Mouse (Mus musculus) hindbrain, embryonic 11.5 days (tissue): ENCODE measurements around the gene Fbxw17. TPM values are rescaled to one million over a fixed set of nuclear protein-coding genes. Genes with fewer than 3 reads are reported as not detected.
A peak's percentile ranks its signal among the peaks of the same experiment; 100 is the strongest.
"Not testable (repeated sequence)": the region's sequence is repeated elsewhere in the genome, so short reads cannot be mapped to it uniquely, and the experiment has no call there.

ENCODE experiments used
- ATAC-seq: fragments of 200-750 bp; cut with Nextera tagmentation; 2 replicates; pipeline ENCODE4 v1.8.0; 2017; ENCODE audit warnings: mild to moderate bottlenecking, moderate TSS enrichment, moderate library complexity; ENCODE audit not compliant: low FRiP score
- DNase-seq: peaks from one replicate; pipeline ENCODE4 v3.0.0-alpha.2; 2015; ENCODE audit warnings: low spot score
- H3K27ac ChIP-seq: fragments of 300-500 bp; sonication (generic); 2 replicates; pipeline ENCODE4 v1.5.1; 2014; ENCODE audit warnings: mild to moderate bottlenecking, low read depth, low read length
- H3K27me3 ChIP-seq: fragments of 300-500 bp; sonication (generic); 2 replicates; pipeline ENCODE4 v1.6.1; 2014; ENCODE audit warnings: mild to moderate bottlenecking, low read length, moderate library complexity, mixed read lengths; ENCODE audit not compliant: control insufficient read depth, insufficient read depth
- H3K36me3 ChIP-seq: fragments of 300-500 bp; sonication (generic); 2 replicates; pipeline ENCODE4 v1.6.1; 2014; ENCODE audit warnings: mild to moderate bottlenecking, low read length, moderate library complexity, mixed read lengths; ENCODE audit not compliant: control insufficient read depth, insufficient read depth
- H3K4me1 ChIP-seq: fragments of 300-500 bp; sonication (generic); replicated peaks from 2 replicates; pipeline ENCODE4 v1.6.1; 2014; ENCODE audit warnings: low read length, mixed read lengths; ENCODE audit not compliant: control insufficient read depth, insufficient read depth
- H3K4me2 ChIP-seq: fragments of 300-500 bp; sonication (generic); replicated peaks from 2 replicates; pipeline ENCODE4 v1.6.1; 2014; ENCODE audit warnings: mild to moderate bottlenecking, low read depth, low read length
- H3K4me3 ChIP-seq: fragments of 300-500 bp; sonication (generic); 2 replicates; pipeline ENCODE4 v1.5.1; 2014; ENCODE audit warnings: low read depth, low read length
- H3K9ac ChIP-seq: fragments of 300-500 bp; sonication (generic); 2 replicates; pipeline ENCODE4 v1.6.1; 2014; ENCODE audit warnings: low read depth, low read length
- H3K9me3 ChIP-seq: fragments of 300-500 bp; sonication (generic); 2 replicates; pipeline ENCODE4 v1.6.1; 2016; ENCODE audit warnings: low read length; ENCODE audit not compliant: control insufficient read depth
- WGBS: fragments of 180-500 bp; shearing (Covaris S2); extraction: QIAGEN DNeasy Blood & Tissue Kit; methylation state at CpG from one replicate; pipeline ENCODE4 v1.1.7; 2014; 5-methylcytosine and 5-hydroxymethylcytosine counted together
- polyA plus RNA-seq: library from polyadenylated mRNA; unstranded; fragments of >200 nt; fragmentation: Nextera tagmentation; extraction: Ambion mirVana; gene quantifications from 2 replicates; pipeline ENCODE4 v1.2.1, GENCODE M21; 2014

Fbxw17 gene
- polyA plus RNA-seq, 1 experiment from 2014 or later: 36.4 TPM

GRCm38 (mm10) chr13:50445261-50445660, 27.6 kb downstream of the Fbxw17 start:
- Histone ChIP-seq H3K4me1 (no peaks in the 10 kb centered on the region), H3K27me3 (no peaks in the 10 kb centered on the region), H3K9me3 (no peaks in the 10 kb centered on the region), H3K4me3 (no peak overlapping the region), H3K27ac (no peak overlapping the region), H3K4me2 (no peak overlapping the region), H3K36me3 (no peaks in the 10 kb centered on the region), H3K9ac (no peak overlapping the region)
- ATAC-seq: no peak
- WGBS: 62% methylated on average over 4 of the region's 4 CpGs
- no peak for DNase-seq

- not testable (repeated sequence) for H3K36me3 ChIP-seq, H3K9me3 ChIP-seq, H3K9ac ChIP-seq, DNase-seq, H3K4me1 ChIP-seq, H3K4me2 ChIP-seq, H3K27ac ChIP-seq, H3K27me3 ChIP-seq, ATAC-seq, H3K4me3 ChIP-seq
- 80% methylated on average over 9 of the region's 9 CpGs for WGBS
Observed at GRCm38 (mm10) chr13:50452266-50452665, 34.6 kb downstream of the Fbxw17 start.

- WGBS: 42% methylated on average over 4 of the region's 4 CpGs
- no peaks in the 10 kb centered on the region for H3K36me3 ChIP-seq
- no peak overlapping the region for H3K4me2 ChIP-seq
- H3K9me3 ChIP-seq: no peaks in the 10 kb centered on the region
- H3K4me3 ChIP-seq: no peak overlapping the region
- no peak overlapping the region for H3K27ac ChIP-seq
- H3K9ac ChIP-seq: no peak overlapping the region
- no peaks in the 10 kb centered on the region for H3K4me1 ChIP-seq
- no peak for ATAC-seq
- no peak for DNase-seq
- no peaks in the 10 kb centered on the region for H3K27me3 ChIP-seq
Observed at GRCm38 (mm10) chr13:50453426-50453825, 35.8 kb downstream of the Fbxw17 start.

GRCm38 (mm10) chr13:50460433-50460832, 42.8 kb downstream of the Fbxw17 start:
- not testable (repeated sequence) for DNase-seq, H3K27ac ChIP-seq, ATAC-seq, H3K4me1 ChIP-seq, H3K9me3 ChIP-seq, H3K27me3 ChIP-seq, H3K9ac ChIP-seq, H3K4me3 ChIP-seq, H3K36me3 ChIP-seq, H3K4me2 ChIP-seq
- 58% methylated on average over 2 of the region's 2 CpGs for WGBS

- H3K27me3 ChIP-seq: no peaks in the 10 kb centered on the region
- H3K36me3 ChIP-seq: no peaks in the 10 kb centered on the region
- no peak overlapping the region for H3K9ac ChIP-seq
- H3K4me1 ChIP-seq: no peaks in the 10 kb centered on the region
- peak overlapping the region; percentile 17; the same call in 1 of the 2 replicates for H3K4me3 ChIP-seq
- ATAC-seq: no peak
- no peak overlapping the region for H3K27ac ChIP-seq
- no peak overlapping the region; the same call in 1 of the 2 replicates for H3K4me2 ChIP-seq
- H3K9me3 ChIP-seq: no peaks in the 10 kb centered on the region
- peak; percentile 7 for DNase-seq
- 38% methylated on average over 27 of the region's 27 CpGs for WGBS
Observed at GRCm38 (mm10) chr13:50464621-50465562, 47.2 kb downstream of the Fbxw17 start.

- ATAC-seq (no peak), DNase-seq (no peak)
- H3K36me3 ChIP-seq: no peaks in the 10 kb centered on the region
- no peak within 1 kb of the TSS for H3K27ac ChIP-seq
- 87% methylated on average over 4 of the region's 4 CpGs for WGBS
- no peak within 1 kb of the TSS for H3K4me2 ChIP-seq
- no peaks in the 10 kb centered on the region for H3K9me3 ChIP-seq
- no peak within 1 kb of the TSS for H3K4me3 ChIP-seq
- no peaks in the 10 kb centered on the region for H3K27me3 ChIP-seq
- no peak within 1 kb of the TSS for H3K9ac ChIP-seq
- no peaks in the 10 kb centered on the region for H3K4me1 ChIP-seq
Observed at GRCm38 (mm10) chr13:50467007-50467406, 49.3 kb downstream of the Fbxw17 start, which contains the start of gene Nutm2. Gene Nutm2 (plus strand): TSS chr13:50467307.

Other genes starting within 250 kb of the Fbxw17 start
- not detected in 2 replicates for gene Gm906, start 167.6 kb upstream of the Fbxw17 start, polyA plus RNA-seq
- not detected in 2 replicates for gene Gm47429, start 26.0 kb downstream of the Fbxw17 start, polyA plus RNA-seq
- gene Nutm2, start 49.4 kb downstream of the Fbxw17 start, polyA plus RNA-seq: not detected in 2 replicates
- not detected in 2 replicates for gene Gm904, start 225.4 kb downstream of the Fbxw17 start, polyA plus RNA-seq